Mouse (Mus musculus) gastrocnemius, adult 18-20 months (tissue): Measurements from ENCODE around the gene Krtap13-1. TPM values are rescaled to one million over a fixed set of nuclear protein-coding genes. Genes with fewer than 3 reads are reported as not detected.
"Not testable (repeated sequence)": the region's sequence is repeated elsewhere in the genome, so short reads cannot be mapped to it uniquely, and the experiment has no call there.

Experiments
- DNase-seq: peaks from one replicate; pipeline ENCODE4 v3.0.0; 2021; ENCODE audit warnings: low spot score
- long read RNA-seq, 2 experiments: library from polyadenylated mRNA; stranded (forward); transcript quantifications; one replicate each; pipeline ENCODE4 v2.0.0; 2021
- total RNA-seq, 2 experiments: library from RNA; stranded (reverse); gene quantifications; 2 replicates each; pipeline ENCODE4 v1.2.3; 2021

Krtap13-1 gene
- total RNA-seq = not detected
- long read RNA-seq, experiment 1 = 0 reads
- long read RNA-seq, experiment 2 = 0 reads

DNA sequence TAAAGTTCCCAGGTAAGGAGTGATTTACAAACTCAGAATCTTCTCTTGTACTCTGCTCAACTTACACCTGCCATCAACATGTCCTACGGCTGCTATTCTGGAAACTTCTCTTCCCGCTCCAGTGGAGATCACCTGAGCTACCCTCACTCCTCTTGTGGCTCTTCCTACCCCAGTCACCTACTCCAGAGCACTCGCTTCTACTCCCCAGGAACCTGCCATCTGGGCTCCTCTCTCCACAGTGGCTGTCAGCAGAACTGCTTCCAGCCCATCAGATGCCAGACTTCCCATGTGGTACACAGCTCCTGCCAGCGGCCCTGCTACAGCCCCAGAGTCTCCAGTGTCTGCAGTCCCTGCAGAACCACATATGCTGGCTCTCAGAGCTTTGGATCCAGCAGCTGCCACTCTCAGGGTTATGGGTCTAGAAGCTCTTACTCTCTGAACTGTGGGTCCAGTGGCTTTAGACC, at the start of gene Krtap13-1:
TSS of gene Krtap13-1 (plus strand) at position 51 of the 464 bp plus-strand sequence.
- peak; percentile 17 for DNase-seq

DNA sequence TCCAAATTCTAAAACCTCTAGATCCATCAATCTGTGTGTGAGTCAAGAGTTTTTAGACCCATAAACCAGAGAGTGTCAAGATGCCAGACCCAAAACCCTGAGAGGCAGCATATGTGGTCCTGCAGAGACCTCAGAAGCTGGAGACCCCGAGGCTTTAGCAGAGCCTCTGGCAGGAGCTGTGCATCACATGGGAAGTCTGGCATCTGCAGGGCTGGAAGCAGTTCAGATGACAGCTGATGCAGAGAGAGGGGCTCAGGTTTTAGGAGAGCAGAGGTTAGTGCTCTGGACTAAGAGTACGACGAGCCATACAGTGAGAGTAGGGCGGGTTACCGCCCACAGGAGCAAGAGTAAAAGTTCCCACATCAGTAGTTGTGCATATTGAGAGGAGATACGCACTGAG, 49.6 kb upstream of the Krtap13-1 start:
- DNase-seq = no peak

DNA sequence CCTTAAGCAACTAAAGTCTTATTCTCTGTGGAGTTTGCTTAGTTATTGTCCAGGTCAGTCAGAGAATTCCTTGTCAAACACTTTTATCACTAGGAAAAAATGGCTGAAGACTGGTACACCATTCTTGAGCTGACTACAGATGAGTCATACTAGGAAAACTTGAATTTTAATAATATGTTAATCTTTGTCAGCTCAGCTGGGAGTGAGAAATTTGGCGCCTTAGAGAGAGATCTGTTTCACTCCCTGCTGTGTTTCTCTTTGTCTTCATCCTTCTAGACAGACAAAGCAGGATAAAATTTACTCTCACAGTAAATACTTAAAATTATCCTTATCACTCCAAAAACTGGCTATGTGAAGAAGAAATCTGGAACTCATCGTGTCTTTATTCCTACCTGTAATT, 47.4 kb upstream of the Krtap13-1 start:
- no peak for DNase-seq

DNA sequence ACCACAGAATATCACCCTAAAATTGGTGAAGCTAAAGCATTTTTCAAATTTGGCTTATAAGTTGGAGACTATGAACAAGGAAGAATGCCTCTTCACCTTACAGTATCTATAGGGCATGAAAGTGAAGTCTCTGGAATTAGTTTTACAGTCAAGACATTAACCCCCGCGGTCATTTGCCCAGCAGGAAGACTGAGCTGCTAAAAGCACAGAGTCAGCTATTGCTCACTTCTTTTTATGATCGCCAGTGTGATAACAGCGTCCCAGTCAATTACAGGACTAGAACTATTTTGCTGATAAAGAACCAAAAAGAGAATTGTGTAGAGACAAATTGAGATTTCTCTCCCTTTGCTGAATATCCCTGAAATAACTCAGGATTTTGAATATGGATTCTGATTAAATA, 32.4 kb upstream of the Krtap13-1 start:
- DNase-seq = no peak

DNA sequence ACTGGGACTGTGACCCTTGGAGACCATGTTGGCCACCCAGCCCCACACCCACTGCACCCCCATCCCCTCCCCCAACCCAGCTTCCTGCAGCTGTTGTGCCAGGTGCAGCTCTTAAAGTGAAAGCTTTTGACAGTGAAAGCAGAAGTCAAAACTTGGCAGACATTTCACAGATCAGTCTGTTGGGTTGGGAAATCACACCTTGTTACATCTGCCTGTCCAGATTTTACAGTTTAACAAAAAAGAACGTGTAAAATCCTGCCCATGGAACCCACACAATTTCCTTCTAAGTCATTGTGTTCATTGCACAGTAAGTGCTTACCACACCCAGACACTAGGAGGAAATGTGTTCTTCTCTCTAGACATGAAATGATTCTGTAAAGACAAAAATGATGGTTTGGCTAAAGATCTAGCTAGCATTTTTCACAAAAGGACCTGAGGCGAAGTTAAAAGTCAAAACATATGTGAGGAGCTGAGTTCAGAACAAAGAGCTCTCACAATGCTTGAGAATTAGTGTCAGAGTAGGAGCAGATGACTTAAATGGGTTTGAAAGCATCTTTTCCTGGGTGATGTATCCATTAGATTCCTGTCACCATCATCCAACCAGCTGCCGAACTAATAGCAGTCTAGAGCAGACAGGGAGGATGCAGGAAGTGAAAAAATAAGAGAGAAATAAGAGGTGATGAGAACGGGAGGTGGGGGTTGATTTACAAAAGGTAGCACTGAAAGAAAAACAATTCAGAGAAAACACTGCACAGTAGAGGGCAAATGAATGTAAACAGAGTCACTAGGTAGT, 27.4 kb upstream of the Krtap13-1 start:
- DNase-seq = no peak

DNA sequence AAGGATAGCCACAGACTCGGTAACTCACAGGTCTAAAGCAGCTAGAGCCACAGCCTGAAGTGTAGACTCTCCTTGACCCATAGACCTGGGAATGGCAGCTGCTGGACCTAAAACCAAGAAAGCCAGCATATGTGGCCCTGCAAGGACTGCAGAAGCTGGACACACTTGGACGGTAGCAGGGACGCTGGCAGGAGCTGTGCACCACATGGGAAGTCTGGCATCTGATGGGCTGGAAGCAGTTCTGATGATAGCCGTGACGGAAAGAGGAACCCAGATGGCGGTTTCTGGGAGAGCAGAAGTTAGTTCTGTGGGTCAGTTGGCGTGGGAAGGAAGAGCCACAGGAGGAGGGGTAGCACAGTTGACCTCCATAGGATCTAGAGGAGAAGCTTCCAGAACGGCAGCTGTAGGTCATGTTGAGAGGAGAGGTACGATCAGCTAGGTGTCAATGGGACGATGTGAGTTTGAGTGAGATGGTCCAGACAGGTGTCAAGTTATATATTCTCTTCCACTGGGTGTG, 21.1 kb upstream of the Krtap13-1 start, which contains the start of gene 2310061N02Rik:
TSS of gene 2310061N02Rik (minus strand) at position 467 of the 517 bp plus-strand sequence.
- no peak for DNase-seq

DNA sequence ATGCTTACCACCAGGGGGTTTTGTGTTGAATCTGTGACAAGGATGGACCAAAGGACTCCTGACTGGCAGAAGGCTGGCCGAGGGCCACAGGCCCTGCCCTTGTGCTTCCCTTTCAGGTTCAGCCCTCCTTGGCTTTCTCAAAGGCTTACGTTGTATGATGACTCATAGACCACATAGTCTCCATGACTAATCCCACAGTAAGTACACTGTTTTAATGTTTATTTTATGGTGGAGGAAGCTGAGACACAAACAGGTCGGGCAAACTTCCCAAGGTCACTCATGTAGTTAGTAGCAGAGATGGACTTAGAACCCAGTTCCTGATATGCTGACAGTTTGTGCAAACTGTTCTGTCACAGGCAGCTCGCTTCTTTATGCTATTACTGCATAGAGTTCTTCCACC, 17.9 kb upstream of the Krtap13-1 start:
- DNase-seq = no peak

DNA sequence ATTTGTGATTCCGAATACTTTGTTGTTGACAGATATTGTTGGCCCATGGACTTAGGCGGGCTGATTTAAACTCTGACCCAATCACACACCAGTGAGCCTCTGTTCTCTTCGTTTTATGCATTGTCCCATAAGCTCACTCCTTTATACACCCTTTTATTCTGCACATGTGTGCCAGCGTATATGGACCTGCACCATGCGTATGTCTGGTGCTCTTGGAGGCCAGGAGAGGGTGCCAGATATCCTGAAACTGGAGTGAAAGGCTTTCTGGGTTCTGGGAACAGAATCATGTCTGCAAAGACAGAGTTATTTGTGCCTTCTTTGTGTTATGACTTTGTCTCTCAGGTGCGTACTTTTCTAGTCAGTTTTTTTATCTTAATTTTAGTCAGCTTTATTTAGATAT, 17.4 kb upstream of the Krtap13-1 start:
- DNase-seq = no peak

DNA sequence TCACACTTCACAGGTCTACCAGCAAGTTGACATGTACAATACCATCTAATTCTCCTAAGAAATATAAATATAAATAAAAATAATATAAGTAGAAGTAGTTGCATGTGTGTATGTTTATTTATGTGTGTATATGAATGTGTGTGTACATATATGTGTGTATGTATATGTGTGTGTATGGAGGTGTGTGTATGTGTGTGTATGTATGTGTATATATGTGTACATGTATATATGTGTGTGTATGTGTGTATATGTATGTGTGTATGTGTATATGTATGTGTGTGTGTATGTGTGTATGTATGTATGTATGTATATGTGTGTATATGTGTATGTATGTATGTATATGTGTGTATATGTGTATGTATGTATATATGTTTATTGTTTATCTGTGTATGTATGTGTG, 12.1 kb upstream of the Krtap13-1 start:
- no peak for DNase-seq

DNA sequence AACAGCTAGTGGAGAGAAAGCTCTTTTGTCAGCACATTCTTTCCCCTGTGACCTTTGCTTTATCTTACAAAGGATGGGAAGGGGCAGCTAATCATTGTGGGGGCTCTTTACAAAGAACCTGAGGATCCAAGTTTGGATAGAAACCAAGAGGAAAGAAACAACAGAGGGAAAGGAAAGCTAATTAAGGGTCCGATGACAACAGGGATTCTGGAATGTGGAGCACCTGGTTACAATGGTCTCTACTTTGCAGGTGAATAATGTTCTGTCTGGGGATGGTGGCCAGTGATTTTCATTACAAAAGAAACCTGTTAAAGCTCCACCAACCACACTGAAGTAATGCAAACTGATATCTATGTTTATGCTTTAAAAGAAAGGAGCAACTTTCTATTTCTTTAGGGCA, 8.6 kb upstream of the Krtap13-1 start:
- DNase-seq = no peak

DNA sequence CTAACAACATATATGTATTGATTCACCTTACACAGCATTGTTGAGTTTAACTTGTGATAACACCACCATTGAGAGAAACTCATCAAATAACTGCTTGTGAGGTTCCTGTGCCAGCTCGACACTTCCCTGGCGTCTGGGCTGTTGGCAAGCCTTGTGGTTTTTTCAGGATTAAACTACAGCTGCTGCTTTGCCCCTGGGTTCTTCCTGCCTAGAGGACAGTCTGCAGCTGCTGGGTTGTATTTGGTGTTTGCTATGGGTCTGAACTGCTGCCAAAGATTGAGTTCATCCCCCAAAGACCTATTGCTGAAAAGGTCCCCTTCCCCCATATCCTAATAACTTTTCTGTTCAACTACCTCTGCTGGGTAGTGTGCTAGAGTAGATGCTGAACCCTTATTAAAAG, 6.7 kb downstream of the Krtap13-1 start:
- no peak for DNase-seq

DNA sequence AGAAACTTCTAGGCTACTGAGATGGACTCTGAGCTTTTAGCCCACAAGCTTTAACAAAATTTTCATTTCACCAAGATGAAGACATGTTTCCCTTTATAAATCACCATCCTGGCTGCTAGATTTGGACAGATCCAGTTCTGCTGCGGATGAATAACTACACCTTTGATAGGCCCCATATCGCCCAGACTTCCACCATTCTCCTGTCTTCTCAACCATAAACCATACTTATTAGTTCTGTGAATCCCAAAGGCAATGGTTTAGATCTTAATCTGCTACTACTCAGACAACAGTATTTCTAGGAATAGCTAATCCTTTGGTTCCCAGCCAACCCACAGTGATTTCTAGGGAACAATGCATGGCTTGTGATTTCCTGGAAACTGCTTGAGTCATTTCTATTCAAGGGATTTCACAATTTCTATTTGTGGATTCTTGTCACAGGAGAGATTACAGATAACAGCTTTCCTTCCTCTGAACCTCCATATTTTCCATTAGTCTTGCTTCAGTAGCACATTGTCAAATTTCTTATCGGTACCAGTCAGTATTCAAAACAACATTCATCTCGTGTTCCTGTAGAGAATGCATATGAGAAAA, 16.2 kb downstream of the Krtap13-1 start:
- no peak for DNase-seq

DNA sequence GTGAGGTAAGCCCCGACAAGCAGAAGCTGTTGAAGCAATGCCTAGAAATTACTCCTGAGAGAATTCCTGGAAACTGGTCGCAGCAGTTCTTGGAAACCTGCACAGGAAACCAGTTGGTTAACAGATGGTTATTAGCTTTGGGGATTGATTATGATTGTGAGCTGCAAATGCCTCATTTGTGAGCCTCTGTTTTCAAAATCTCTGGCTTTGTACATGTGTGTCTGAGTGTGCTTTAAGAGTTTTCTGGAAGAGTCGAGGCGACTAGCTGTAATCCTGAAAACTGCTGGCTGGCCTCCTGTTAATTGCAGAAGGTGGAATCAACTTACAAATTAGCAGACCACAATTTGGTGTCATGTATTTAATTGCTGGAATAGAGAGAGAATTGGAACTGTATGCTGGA, 19.3 kb downstream of the Krtap13-1 start:
- DNase-seq = no peak

DNA sequence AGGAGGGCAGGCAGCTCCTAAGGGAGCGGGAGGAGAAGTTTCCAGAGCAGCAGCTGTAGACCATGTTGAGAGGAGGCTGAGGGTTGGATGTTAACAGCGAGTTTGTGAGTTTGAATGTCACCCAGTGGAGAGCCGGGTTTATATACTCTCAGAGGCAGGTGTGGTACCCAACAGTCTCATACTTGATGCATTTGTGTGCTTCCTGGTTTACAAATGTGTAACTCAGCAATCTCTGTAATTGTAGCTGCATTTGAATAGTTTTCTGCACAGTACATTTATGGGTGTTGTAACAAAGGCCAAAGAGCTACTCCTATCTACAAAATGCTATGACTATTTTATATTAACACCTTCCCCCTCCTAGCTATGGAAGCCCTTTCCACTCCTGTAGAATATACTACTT, 22.9 kb downstream of the Krtap13-1 start, which contains the start of gene Krtap13:
TSS of gene Krtap13 (minus strand) at position 101 of the 400 bp plus-strand sequence.
- not testable (repeated sequence) for DNase-seq

DNA sequence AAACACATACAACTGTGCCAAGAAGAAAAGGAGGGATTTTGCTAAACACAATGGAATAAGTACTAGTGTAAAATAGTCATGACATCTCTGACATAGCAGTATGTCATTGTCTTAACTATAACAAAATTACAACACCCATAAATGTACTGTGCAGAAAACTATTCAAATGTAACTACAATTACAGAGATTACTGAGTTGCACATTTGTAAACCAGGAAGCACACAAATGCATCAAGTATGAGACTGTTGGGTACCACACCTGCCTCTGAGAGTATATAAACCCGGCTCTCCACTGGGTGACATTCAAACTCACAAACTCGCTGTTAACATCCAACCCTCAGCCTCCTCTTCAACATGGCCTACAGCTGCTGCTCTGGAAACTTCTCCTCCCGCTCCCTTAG, 29.9 kb downstream of the Krtap13-1 start, which contains the start of gene 2310034C09Rik:
TSS of gene 2310034C09Rik (plus strand) at position 301 of the 400 bp plus-strand sequence.
- DNase-seq = not testable (repeated sequence)

DNA sequence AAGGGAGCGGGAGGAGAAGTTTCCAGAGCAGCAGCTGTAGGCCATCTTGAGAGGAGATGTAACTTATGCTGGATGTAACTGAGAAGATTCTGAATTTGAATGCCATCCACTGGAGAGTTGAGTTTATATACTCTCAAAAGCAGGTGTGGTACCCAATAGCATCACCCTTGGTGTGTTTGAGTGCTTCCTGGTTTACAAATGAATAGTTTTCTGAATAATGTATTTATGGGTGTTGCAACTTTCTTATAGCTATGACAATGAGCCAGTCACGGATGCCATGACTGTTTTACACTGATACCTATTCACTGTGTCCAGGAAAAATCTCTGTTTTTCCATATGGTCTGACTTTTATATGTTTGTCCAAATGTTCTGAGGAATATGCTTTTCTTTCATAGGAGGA, 45.4 kb downstream of the Krtap13-1 start, which contains the start of gene 2310057N15Rik:
TSS of gene 2310057N15Rik (minus strand) at position 101 of the 400 bp plus-strand sequence.
- no peak for DNase-seq

DNA sequence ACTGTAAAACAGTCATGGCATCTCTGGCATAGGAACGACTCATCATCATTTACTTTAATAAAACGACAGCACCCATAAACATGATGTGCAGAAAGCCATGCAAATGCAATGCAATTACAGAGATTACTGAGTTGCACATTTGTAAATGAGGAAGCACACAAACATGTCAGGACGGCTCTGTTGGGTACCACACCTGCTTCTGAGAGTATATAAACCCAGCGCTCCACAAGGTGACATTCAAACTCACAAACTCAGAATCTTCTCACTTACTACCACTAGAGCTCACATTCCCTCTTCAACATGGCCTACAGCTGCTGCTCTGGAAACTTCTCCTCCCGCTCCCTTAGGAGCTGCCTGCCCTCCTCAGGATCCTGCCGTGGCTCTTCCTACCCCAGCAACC, 48.9 kb downstream of the Krtap13-1 start, which contains the start of gene Gm5965:
TSS of gene Gm5965 (plus strand) at position 301 of the 400 bp plus-strand sequence.
- DNase-seq = no peak

Other genes with a start within 250 kb of the Krtap13-1 start
- not detected for gene Cldn17, start 221.9 kb upstream of the Krtap13-1 start, total RNA-seq
- not detected for gene Cldn8, start 165.7 kb upstream of the Krtap13-1 start, total RNA-seq
- gene Krtap24-1, start 116.6 kb upstream of the Krtap13-1 start, total RNA-seq = not detected
- gene 2310079G19Rik, start 101.2 kb upstream of the Krtap13-1 start, total RNA-seq = not detected
- gene Krtap26-1, start 81.1 kb upstream of the Krtap13-1 start, total RNA-seq = not detected
- not detected for gene Krtap27-1, start 57.2 kb upstream of the Krtap13-1 start, total RNA-seq
- not detected for gene 2310061N02Rik, start 20.9 kb upstream of the Krtap13-1 start, total RNA-seq
- not detected for gene Krtap13, start 22.8 kb downstream of the Krtap13-1 start, total RNA-seq
- gene 2310034C09Rik, start 30.0 kb downstream of the Krtap13-1 start, total RNA-seq = not detected
- gene 2310057N15Rik, start 45.3 kb downstream of the Krtap13-1 start, total RNA-seq = not detected
- not detected for gene Gm5965, start 49.0 kb downstream of the Krtap13-1 start, total RNA-seq
- gene Gm20741, start 83.4 kb downstream of the Krtap13-1 start, total RNA-seq = not detected
- under 1 TPM in 1 of 2 experiments, not detected in 1; 0.66 TPM for gene Krtap15, start 91.4 kb downstream of the Krtap13-1 start, total RNA-seq
- gene Krtap14, start 97.3 kb downstream of the Krtap13-1 start, total RNA-seq = not detected
- gene Krtap19-1, start 140.5 kb downstream of the Krtap13-1 start, total RNA-seq = not detected
- not detected for gene Krtap19-2, start 145.4 kb downstream of the Krtap13-1 start, total RNA-seq
- gene Krtap19-3, start 149.2 kb downstream of the Krtap13-1 start, total RNA-seq = not detected
- not detected for gene Krtap19-4, start 156.2 kb downstream of the Krtap13-1 start, total RNA-seq
- gene Krtap19-5, start 167.6 kb downstream of the Krtap13-1 start, total RNA-seq = under 1 TPM in 1 of 2 experiments, not detected in 1; 0.53 TPM
- gene Krtap19-9b, start 203.4 kb downstream of the Krtap13-1 start, total RNA-seq = not detected
- not detected for gene Krtap16-3, start 234.0 kb downstream of the Krtap13-1 start, total RNA-seq